Mouse (Mus musculus): ENCODE measurements around the gene 2310079G19Rik. TPM values are rescaled to one million over a fixed set of nuclear protein-coding genes. Genes with fewer than 3 reads are reported as not detected.

Gene 2310079G19Rik
- not detected for total RNA-seq (2021)
- long read RNA-seq, experiment 1, result 0 reads
- long read RNA-seq, experiment 2, result 0 reads

DNA sequence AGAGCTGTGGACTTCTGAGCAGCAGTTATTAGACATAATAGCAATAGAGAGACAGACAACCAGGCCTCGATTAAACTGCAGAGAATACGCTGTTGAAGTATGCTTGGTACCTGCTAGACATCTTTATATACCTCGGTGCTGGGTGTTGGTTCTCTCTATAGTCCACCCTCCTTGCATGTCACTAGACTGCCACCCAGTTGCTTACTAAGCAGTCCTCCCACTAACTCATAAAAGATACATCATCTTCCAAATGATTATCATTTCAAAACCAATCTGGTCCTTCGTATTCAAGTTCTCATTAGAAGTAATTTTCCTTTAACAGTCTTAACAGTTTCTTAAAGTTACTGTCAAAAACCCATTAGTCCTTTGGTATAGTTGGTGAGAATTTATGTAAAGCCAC is at the start of gene 2310079G19Rik:
Gene 2310079G19Rik, minus strand, starts transcription at position 101 of the 400 bp plus-strand sequence.
- DNase-seq (ENCODE audit: extremely low spot score in 1 of 2, low spot score in 2 of 2), result no peak
- no peak for TF ChIP-seq CTCF (IDR thresholded peaks at IDR 0.05)
- Histone ChIP-seq H3K27ac (no peak within 1 kb of the TSS), H3K4me3 (no peak within 1 kb of the TSS)
- intact Hi-C loops (cut with DNase I), result no loop called here

DNA sequence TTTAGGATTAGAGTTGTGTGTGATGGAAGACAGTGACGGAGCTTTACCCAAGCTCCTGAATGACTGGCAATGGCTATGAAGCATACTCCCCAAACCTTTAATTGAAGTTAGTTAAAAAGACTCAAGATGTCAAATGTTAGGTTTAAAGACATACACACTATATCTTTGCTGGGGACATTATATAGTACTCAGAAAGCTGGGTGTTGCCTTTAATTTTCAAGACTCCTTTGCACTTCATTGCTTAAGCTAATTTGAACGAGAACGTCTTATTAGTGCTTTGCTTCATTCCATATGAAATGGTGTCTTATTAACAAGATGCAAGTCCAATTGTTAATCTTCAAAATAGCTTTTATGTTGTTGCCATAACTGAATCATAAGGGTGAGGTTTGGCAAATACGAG is 44.1 kb upstream of the 2310079G19Rik start, which contains the start of gene Krtap27-1:
Gene Krtap27-1, minus strand, starts transcription at position 101 of the 400 bp plus-strand sequence.
- Histone ChIP-seq H3K4me3 (no peak within 1 kb of the TSS), H3K27ac (no peak within 1 kb of the TSS)
- intact Hi-C loops (cut with DNase I), result no loop called here
- TF ChIP-seq CTCF (IDR thresholded peaks at IDR 0.05), result no peak
- no peak for DNase-seq (ENCODE audit: extremely low spot score in 1 of 2, low spot score in 2 of 2)

DNA sequence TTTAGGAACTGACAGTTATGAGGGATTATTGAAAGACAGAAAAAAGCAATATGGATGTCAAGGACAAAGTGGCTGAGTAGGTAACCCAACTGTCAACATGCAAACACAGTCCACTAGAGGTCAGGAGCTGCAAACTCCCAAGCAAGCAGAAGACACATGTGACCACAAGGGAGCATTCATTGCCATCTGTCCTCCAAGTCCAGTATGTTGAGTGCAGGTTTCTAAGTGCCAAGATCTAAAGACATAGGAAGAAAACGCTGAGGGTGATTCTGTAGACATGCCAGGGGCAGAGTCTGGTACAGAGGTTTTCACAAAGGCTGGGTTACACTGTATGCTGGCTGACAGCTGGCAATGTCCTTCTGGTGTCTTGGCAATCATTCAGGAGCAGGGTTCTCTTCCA is 30.0 kb upstream of the 2310079G19Rik start:
- no peak overlapping the region for H3K4me3 ChIP-seq
- TF ChIP-seq CTCF (IDR thresholded peaks at IDR 0.05), result no peak; the same call in 1 of the 2 replicates
- intact Hi-C loops (cut with DNase I), result no loop called here
- H3K27ac ChIP-seq, result no peak overlapping the region
- no peak for DNase-seq (ENCODE audit: extremely low spot score in 1 of 2, low spot score in 2 of 2)

- no peak overlapping the region for H3K4me3 ChIP-seq
- H3K27ac ChIP-seq, result no peak overlapping the region
- no peak for DNase-seq (ENCODE audit: extremely low spot score in 1 of 2, low spot score in 2 of 2)
- TF ChIP-seq CTCF (IDR thresholded peaks at IDR 0.05), result no peak
- intact Hi-C loops (cut with DNase I), result no loop called here
These were observed 24.5 kb upstream of the 2310079G19Rik start for GRCm38 (mm10) chr16:88651952-88652351.

GRCm38 (mm10) chr16:88651082-88651481 is 23.6 kb upstream of the 2310079G19Rik start:
- intact Hi-C loops (cut with DNase I), result no loop called here
- Histone ChIP-seq H3K27ac (no peak overlapping the region), H3K4me3 (no peak overlapping the region)
- no peak for TF ChIP-seq CTCF (IDR thresholded peaks at IDR 0.05)
- DNase-seq (ENCODE audit: extremely low spot score in 1 of 2, low spot score in 2 of 2), result no peak

DNA sequence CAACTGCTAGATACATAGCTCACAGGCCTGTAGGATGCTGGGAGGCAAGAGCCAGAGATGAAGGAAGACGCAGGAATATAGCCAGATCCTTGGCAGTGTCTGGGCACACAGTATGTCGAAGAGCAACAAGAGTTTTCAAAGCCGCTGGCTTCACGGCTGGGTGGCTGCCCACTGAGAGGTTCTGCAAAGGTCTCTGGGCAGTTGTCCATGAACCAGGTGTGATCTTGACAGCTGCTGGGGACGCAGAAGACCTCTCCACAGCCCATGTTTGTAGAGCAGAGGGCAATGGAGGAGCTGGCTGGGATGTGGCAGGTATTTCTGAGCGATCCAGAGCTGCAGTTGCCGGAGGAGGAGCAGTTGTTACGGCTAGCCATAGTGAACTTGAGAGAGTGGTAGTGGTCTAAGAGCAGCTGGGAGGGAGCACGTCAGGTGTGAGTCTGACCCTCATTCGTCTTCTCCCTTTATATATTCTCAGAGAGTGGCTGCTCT is 19.9 kb upstream of the 2310079G19Rik start, which contains the start of gene Krtap26-1:
Gene Krtap26-1, minus strand, starts transcription at position 439 of the 489 bp plus-strand sequence.
- TF ChIP-seq CTCF (IDR thresholded peaks at IDR 0.05), result no peak
- no peak for DNase-seq (ENCODE audit: extremely low spot score in 1 of 2, low spot score in 2 of 2)
- intact Hi-C loops (cut with DNase I), result no loop called here
- no peak within 1 kb of the TSS for H3K4me3 ChIP-seq
- H3K27ac ChIP-seq, result no peak within 1 kb of the TSS

GRCm38 (mm10) chr16:88646366-88647111 is 19.1 kb upstream of the 2310079G19Rik start:
- Histone ChIP-seq H3K4me3 (no peak overlapping the region), H3K27ac (no peak overlapping the region)
- intact Hi-C loops (cut with DNase I), result no loop called here
- DNase-seq (ENCODE audit: extremely low spot score in 1 of 2, low spot score in 2 of 2), result no peak
- no peak for TF ChIP-seq CTCF (IDR thresholded peaks at IDR 0.05)

DNA sequence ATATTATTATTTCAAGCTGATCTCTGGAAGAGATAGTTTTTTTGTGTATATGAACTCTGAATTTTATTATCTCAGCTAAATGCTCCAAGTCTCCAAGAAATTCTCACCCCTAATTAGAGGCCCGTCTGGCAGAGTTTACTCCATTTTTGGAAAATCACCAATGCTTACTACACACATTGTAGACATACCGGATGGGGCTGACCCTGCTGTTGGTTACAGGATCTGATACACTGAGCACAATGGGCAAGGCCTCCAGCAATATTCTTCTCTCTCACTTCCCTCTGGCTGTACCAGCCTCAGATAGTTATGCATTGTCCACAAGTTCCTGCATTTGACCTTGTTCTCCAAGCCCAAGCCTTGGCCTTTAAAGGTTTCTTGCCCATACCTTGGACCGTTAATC is 12.6 kb upstream of the 2310079G19Rik start:
- intact Hi-C loops (cut with DNase I), result no loop called here
- no peak for DNase-seq (ENCODE audit: extremely low spot score in 1 of 2, low spot score in 2 of 2)
- Histone ChIP-seq H3K4me3 (no peak overlapping the region), H3K27ac (no peak overlapping the region)
- no peak for TF ChIP-seq CTCF (IDR thresholded peaks at IDR 0.05)

DNA sequence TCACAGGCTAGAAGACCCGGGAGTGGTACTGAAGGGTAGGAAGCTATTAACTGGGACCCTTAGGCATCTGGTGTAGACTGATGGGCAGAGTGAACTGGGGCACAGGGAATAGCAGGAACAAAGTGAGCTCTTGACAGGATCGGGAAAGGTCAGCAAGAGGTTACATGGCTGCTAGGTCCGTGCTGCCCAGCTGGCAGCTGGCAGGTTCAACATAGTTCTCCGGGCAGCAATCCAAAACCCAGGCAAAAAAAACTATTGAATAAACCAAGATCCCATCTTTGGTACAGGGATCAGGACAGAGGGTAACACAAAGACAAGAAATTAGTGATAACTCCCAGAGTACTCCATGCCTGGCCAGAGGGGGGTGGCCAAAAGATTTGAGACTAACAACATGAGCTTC is 7.7 kb upstream of the 2310079G19Rik start:
- no peak overlapping the region for H3K4me3 ChIP-seq
- no peak overlapping the region for H3K27ac ChIP-seq
- DNase-seq (ENCODE audit: extremely low spot score in 1 of 2, low spot score in 2 of 2), result no peak
- intact Hi-C loops (cut with DNase I), result no loop called here
- TF ChIP-seq CTCF (IDR thresholded peaks at IDR 0.05), result no peak

DNA sequence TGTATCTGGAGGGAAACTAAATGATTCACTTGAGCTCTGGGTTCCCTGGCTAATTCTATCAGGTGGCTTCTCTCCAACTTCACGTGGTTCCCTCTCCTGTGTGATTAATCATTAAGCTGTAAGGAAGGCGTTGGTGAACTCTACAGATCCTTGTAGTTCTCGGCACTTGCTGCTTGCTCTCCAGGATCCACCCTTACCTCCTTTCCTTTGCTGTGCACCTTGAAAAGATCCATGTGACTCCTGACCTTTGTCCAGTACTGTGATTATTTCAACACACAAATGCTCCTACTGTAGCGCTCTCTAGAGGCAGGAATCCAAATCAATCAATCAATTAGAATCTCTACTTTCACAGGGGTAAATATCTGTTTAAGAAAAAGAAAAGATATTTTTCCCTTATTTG is 4.0 kb upstream of the 2310079G19Rik start:
- intact Hi-C loops (cut with DNase I), result no loop called here
- Histone ChIP-seq H3K27ac (no peak overlapping the region), H3K4me3 (no peak overlapping the region)
- no peak for TF ChIP-seq CTCF (IDR thresholded peaks at IDR 0.05)
- DNase-seq (ENCODE audit: extremely low spot score in 1 of 2, low spot score in 2 of 2), result no peak

DNA sequence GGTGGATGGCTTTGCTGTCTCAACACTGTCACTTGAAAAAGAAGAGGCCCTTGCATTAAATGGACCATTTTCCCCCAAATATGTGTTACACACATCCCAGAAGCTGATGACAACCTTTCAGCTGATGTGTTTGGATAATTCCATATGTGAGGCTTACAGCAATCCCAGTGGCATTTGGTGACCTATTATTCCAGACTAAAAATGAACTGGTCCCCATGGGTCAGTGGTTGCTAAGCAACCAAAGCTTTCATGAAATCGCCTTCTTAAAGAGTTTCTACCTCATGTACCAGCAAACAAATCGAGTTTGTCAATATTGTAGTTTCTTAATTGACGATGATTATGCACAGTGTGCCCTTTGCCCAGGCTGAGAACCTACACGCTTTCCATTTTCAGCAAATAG is 14.8 kb downstream of the 2310079G19Rik start:
- Histone ChIP-seq H3K27ac (no peak overlapping the region), H3K4me3 (no peak overlapping the region)
- intact Hi-C loops (cut with DNase I), result no loop called here
- no peak for TF ChIP-seq CTCF (IDR thresholded peaks at IDR 0.05)
- no peak for DNase-seq (ENCODE audit: extremely low spot score in 1 of 2, low spot score in 2 of 2)

DNA sequence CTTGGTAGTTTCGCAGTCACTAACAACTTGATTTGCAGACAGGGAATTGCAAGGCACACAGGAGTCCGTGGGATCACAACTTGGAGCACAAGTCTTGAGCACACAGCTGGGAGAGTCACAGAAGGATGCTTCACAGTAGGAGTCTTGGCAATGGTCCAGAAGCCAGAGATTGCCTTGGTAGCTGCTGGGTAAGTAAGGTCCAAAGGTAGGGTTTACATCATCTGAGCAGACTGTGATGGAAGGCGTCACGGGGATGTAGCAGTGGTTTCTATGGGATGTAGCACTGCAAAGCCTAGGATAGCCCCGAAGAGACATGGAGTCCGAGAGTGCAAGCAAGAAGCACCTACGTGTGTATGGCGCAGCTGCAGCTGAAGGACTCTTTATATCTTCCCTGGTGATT is 15.5 kb downstream of the 2310079G19Rik start, which contains the start of gene Krtap24-1:
Gene Krtap24-1, minus strand, starts transcription at position 358 of the 400 bp plus-strand sequence.
- DNase-seq (ENCODE audit: extremely low spot score in 1 of 2, low spot score in 2 of 2), result no peak
- intact Hi-C loops (cut with DNase I), result no loop called here
- Histone ChIP-seq H3K4me3 (no peak within 1 kb of the TSS), H3K27ac (no peak within 1 kb of the TSS)
- TF ChIP-seq CTCF (IDR thresholded peaks at IDR 0.05), result no peak

- DNase-seq (ENCODE audit: extremely low spot score in 1 of 2, low spot score in 2 of 2), result no peak
- no peak for TF ChIP-seq CTCF (IDR thresholded peaks at IDR 0.05)
These were observed 22.9 kb downstream of the 2310079G19Rik start for GRCm38 (mm10) chr16:88604570-88604969.

More at GRCm38 (mm10) chr16:88604570-88604969, 22.9 kb downstream of the 2310079G19Rik start:
- intact Hi-C loops (cut with DNase I), result no loop called here
- Histone ChIP-seq H3K4me3 (no peak overlapping the region), H3K27ac (no peak overlapping the region)
